ENCODE assay signal across 8 mouse cellular contexts in the genomic region with DNA sequence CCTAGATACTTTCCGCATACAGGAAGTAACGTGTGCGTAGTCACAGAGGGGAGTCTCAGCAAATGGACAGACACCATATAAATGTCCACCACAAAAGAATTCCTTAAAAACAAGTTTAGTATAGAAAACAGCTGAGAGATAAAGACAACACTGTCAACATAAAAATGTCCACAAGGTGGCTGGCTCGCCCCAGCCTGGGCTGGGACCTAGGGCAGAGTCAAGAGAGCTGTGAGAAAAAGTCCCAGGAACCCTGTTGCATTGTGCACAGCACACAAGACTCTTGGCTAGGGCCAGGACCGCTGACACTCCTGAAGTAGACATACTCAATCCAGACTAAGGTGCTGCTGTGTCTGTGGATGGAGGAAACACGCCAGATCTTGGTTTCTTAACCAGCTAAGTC. TPM values are rescaled to one million over a fixed set of nuclear protein-coding genes. Genes with fewer than 3 reads are reported as not detected.
A peak's percentile ranks its signal among the peaks of the same experiment; 100 is the strongest.
DNase-seq lines count a peak whose midpoint lies in the region; ATAC-seq and TF ChIP-seq lines count a peak whose summit lies in the region.

No protein-coding gene starts in this region.

- in situ Hi-C loops in Patski (cut with MboI; ENCODE audit: low pct_unique_long_range_greater_than_20kb): no loop called here

- POLR2A ChIA-PET in Patski (lab: Charles Lee): interaction anchor here (0.6 kb wide), 1 partner anchor 373 kb away, joined by 3 read pairs; no protein-coding TSS in a partner anchor

- ATAC-seq in Patski: peak; percentile 32

- DNase-seq in layer of hippocampus, postnatal 10 days (ENCODE audit: low spot score in 2 of 2): peak; percentile 27 to 43
- no peak for DNase-seq in layer of hippocampus, postnatal 36 days
- DNase-seq in Patski (ENCODE audit: low read depth, low spot score): no peak
- peak; percentile 18 for DNase-seq in forelimb bud, embryonic 11.5 days (ENCODE audit: low read depth, low spot score)
- DNase-seq in kidney, postnatal 4 days: peak; percentile 64 to 72
- peak; percentile 45 for DNase-seq in retina, postnatal 1 day
- no peak for DNase-seq in layer of hippocampus, adult 9-10 months (ENCODE audit: low spot score)
- DNase-seq in cerebellum, adult 11-12 months: no peak

- no peaks in the 10 kb centered on the region for H3K27me3 ChIP-seq in Patski

- TF ChIP-seq CTCF in Patski (IDR thresholded peaks at IDR 0.05): peak; percentile 79

- CTCF ChIA-PET in Patski (lab: Charles Lee): interaction anchor here (0.8 to 2.4 kb wide), 8 partner anchors 9 to 303 kb away, joined by 3 to 7 read pairs (median 4); no protein-coding TSS in a partner anchor

RNA-seq across cellular contexts. Expression of gene Cckar, which starts 49.6 kb away (rescaled TPM):
- total RNA-seq in layer of hippocampus, postnatal 10 days (2021): under 1 TPM in 1 of 2 experiments, not detected in 1; 0.11 TPM
- not detected for total RNA-seq in layer of hippocampus, postnatal 36 days (2021)
- polyA plus RNA-seq in Patski (2021): not detected

Comparison
In these comparisons a context has a peak if more than half of its experiments do, and no peak if none do; other contexts are left out.
1. DNase-seq: peak in layer of hippocampus, postnatal 10 days (2 of 2), forelimb bud, embryonic 11.5 days (single experiment), kidney, postnatal 4 days (2 of 2) and retina, postnatal 1 day (single experiment); none in layer of hippocampus, postnatal 36 days (0 of 2), Patski (single experiment), layer of hippocampus, adult 9-10 months (single experiment) and cerebellum, adult 11-12 months (single experiment).